Mouse (Mus musculus) ovary, postnatal 10 days (tissue): ENCODE measurements around the gene Gpr84.
"Not testable (repeated sequence)": the region's sequence is repeated elsewhere in the genome, so short reads cannot be mapped to it uniquely, and the experiment has no call there.

Source experiments
- DNase-seq: peaks from one replicate; pipeline ENCODE4 v3.0.0; 2022; ENCODE audit warnings: low spot score

The Gpr84 gene

DNA sequence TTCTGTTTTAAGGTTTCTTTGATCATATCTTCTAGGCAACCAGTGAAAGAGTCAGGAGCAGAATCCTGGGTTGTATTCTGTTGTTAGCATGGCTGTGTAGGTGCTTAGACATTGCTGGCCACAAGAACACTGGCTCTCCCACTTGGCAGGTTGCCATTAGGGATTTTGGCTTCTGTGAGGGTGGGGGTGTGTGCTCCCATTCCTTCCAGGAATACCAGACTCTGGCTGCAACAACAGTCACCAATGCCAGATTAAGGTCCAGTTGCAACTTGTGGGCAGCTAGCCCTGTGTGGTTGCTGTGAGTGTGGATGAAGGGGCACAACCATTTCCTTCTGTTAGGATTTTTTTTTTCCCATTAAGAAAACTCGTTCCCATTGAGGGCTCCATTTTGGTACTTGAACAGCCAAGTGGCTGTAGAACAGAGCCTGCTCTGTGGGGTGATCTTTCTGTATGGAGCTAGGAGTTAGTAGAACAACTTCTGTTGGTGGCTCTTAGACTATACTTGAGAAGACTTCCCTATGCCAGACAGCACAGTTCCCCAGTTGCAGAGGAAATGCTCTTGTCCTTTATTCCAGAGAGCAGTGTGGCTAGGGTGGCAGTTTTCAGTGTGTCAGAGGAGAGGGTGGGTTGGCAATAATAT lies 24.5 kb downstream of the Gpr84 start:
- no peak for DNase-seq

DNA sequence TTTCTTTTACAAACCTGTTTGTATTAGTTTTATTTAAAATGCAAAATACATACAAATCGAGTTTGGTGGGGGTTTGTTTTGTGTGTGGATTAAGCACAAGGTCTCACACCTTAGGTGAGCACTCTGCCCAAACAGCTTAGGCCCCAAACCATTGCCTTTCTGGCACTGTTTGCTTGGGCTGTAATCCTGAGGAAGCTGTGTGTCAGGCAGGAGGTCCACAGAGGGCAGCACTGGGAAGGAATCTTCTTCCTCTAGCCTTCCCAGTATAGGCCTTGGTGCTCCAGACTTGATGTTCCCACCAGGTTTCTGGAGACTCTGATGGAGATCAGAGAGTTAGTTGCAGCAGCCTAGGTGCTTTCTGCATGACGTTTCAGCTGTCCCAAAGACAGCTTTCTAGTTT lies 25.8 kb downstream of the Gpr84 start:
- DNase-seq: no peak

DNA sequence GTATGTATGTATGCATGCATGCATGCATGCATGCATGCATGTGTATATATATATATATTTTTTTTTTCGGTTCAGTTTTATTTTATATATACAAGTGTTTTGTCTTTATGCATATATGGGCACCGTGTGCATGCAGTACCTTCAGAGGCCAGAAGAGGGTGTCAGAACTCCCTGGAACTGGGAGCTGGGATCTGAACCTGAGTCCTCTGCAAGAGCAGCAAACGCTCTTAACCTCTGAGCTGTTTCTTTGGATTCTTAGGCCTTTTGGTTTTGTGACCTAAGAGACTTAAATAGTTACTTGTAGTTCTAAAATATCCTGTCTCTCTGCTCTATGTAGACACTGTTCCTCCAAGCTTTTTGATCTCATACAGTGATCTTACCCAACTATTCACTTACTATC lies 26.3 kb downstream of the Gpr84 start:
- DNase-seq: no peak

DNA sequence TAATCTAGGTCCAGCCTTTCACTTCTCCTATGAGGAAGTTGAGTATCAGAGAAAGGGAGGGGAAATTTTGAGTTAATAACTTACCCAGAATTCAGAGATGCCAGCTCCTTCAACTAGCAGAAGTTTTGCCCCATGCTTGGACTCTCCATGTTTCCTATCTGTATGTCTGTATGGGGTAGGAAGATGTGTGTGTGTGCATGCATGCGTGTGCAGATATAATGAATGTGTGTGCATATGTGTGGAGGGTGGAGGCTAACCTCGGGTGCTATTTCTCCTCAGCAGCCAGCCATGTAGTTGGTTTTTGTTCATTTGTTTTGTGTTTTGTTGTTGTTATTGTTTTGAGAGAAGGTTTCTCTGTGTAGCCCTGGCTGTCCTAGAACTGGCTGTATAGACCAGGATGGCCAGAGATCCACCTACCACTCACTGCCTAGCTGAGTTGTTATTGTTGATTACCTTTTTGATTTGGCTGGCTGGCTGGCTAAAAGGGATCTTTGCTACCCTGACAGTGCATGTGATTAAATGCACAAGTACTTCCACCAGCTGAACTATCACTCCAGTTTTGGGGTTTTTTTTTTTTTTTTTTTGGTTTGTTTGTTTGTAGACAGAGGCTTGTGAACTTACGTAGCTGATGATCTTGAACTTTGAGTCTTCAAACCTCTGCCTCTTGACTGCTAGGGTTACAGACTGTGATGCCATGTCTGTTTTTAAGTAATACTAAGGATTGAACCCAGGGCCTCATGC lies 28.8 kb downstream of the Gpr84 start:
- DNase-seq: no peak

DNA sequence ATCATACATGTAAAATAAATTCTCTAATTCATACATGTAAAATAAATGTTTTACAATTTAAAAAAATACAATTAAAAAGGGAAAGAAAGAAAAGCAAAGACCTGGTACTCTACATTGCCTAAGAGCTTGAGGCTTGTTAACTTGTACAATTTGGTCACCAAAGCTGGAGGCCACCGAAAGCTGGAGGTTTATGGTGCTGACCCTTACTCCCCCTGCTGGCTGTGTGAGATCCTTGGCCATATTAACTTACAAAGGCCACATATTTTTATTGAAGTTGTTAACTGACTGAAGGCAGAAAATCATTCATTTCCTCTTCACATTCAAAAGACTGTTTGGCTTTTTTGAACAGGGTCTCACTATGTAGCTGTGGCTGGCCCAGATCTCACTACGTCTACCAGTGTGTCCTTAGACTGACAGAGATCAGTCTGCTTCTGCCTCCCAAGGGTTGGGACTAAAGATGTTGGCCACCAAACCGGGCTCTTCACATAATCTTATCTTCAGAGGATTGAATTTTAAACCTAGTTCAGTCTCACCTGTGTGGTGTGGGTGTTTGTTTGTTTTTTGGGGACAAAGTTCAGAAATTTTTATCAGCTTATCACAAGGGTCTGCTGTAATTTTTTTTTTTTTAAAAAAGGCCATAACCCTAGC lies 29.5 kb downstream of the Gpr84 start:
- DNase-seq: no peak

DNA sequence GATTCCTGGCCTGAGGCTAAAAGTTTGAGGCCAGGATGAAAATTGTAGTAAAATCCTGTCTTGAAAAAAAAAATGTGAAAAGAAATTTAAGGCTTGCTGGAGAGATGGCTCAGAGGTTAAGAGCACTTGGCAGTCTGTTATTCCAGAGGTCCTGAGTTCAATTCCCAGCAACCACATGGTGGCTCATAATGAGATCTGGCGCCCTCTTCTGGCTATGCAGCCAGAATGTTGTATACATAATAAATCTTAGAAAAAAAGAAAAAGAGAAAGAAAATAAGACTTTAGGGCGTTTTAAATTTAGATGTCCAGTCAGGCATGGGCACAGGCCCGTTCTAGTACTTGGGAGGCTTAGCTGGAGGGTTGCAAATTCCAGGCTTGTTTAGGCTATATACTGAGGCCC lies 30.7 kb downstream of the Gpr84 start:
- DNase-seq: no peak

DNA sequence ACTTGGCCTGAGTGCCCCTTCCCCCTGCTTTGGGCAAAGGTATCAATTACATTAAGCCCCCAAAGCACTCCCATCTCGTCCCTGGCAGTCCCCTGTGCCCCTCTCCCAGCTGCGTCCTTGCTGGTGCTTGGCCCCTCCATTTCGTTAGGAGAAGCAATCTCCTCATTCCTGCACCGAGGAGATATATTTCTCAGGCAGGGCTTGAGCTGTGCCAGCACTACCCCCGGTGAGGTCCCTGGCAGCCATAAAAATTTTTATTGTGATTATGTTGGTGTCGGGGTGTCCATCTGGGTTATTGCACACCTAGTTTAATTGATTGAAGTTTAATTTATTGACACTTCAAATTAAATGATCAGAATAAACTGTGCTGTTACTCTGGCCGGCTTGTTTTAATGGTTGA lies 32.5 kb downstream of the Gpr84 start:
- DNase-seq: no peak

DNA sequence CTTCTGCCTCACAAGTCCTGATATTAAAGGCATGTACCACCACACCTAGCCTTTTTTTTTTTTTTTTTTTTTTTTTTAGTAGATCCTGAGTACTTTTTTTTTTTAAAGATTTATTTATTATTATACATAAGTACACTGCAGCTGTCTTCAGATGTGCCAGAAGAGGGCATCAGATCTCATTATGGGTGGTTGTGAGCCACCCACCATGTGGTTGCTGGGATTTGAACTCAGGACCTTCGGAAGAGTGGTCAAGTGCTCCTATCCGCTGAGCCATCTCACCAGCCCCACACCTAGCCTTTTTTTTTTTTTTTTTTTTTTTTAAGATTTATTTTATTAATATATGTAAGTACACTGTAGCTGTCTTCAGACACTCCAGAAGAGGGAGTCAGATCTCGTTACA lies 34.5 kb downstream of the Gpr84 start:
- DNase-seq: not testable (repeated sequence)

DNA sequence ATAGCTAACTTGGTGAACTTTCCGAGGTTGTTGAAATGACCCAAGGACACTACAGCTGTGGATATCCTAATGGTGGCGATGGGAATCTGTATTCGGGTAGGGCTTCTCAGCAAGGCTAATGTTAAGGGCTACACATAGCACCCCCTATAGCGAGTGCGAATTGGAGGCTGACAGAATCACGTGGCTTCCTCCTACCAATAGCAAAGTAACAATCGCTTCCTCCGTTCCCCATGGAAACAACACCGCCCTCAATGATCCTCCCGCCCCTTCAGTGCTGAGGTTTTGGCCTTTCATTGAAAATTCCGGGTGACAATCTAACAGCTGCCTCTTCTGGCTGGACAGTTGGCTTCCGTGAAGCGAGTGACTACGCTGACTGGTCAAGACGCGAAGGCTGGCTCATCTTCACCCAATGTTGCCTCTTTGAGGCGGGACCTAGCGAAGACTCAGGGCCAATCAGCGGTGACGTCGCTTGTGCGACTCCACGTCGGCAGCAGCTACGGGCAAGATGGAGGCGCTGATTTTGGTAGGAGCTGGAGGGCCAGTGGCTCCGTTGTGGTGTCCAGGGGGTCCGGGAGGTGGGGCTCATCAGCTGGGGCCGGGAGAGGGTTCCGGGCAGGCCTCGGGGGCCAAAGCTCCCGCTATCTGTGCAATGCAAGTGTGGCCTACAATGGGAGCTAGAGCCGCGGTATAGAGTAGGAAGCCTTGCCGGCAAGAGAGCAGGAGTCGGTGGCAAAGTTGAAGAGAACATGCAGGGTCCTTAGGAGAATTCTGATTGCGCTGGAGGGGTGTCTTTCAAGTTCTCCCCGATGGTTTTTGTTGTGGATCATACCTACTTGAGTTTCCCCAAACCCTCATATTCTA lies 37.8 kb downstream of the Gpr84 start, which contains the start of gene Copz1:
Gene Copz1 (plus strand): TSS at position 296 of the 861 bp plus-strand sequence.
- peak; percentile 81 for DNase-seq

DNA sequence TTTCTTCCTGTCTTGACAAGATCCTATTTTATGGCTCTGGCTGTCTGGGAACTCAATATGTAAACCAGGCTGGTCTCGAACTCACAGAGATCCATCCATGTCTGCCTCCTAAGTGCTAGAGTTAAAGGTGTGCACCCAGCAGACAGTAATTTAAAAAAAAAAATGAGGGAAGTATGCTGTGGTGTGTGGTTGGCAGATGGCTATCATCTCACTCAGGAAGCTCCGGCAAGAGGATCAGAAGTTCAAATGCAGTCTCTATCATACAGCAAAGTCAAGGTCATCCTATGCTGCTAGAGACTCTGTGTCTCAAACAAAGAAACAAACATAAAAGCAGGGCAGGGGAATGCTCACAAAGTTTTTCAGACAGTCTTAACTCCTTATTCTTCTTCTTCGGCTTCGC lies 41.5 kb downstream of the Gpr84 start:
- no peak for DNase-seq

DNA sequence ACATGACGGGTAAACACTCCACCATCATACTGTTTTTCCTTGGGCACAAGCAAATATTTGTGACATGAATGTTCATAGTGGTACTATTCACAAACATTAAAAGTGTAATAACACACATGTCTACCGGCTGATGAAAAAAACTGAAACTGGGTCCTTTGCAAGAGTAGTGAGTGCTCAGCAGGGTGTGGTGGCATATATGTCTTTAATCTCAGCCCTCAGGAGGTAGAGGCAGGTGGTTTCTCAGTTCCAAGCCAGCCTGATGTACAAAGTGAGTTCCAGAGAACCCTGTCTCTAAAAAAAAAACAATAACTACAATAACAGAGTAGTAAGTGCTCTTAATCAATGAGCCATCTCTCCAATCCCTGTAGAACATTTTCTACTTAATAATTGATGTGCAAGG lies 45.6 kb downstream of the Gpr84 start:
- no peak for DNase-seq

DNA sequence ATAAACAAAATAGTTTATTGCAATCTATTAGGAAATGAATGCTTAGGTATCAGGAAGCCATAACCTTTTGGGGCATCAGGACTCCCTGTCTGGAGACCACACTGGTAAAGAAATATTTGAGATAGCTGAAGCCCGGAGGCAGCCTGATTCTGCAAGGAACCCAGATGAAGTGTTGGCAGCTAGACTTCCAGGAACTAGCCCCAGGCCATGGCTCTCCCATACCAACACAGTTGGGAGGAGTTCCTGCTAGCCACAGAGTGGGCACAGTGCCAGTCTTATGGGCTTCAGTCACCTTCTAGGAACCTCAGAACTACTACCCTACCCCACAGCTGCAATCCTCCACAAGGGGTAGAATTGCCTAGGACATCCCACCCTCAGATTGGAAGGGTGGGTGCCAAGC lies 50.4 kb downstream of the Gpr84 start:
- no peak for DNase-seq

DNA sequence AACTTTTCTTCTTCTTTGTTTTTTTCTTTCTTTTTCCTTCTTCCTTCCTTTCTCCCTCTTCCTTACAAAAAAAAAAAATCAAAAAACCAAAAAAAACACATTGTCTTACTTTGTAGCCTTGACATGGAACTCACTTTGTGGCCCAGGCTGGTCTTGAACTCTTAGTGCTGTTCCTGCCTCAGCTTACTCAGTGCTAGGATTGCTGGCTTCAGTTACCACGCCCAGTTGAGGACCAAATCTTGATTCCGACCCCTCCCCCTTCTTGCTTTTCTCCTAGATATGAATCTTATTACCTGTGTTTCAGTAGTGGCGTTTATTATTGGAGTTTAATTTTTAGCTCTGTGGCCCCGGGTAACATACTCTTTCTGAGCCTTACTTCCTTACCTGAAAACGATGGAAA lies 51.2 kb downstream of the Gpr84 start:
- no peak for DNase-seq
